Mouse (Mus musculus) left cerebral cortex, adult 2 months (tissue): ENCODE results near the gene Rassf2. TPM values are rescaled to one million over a fixed set of nuclear protein-coding genes. Genes with fewer than 3 reads are reported as not detected.
A peak's percentile ranks its signal among the peaks of the same experiment; 100 is the strongest.

Experiments used
- DNase-seq, 2 experiments: peaks; one replicate each; pipeline ENCODE4 v3.0.0; 2021 to 2022; ENCODE audit warnings: low spot score in 2 of 2, mixed read lengths in 1 of 2; ENCODE audit errors: extremely low spot score in 1 of 2
- H3K27ac ChIP-seq: fragments of 200-600 bp; 2 replicates; pipeline ENCODE4 v1.8.1; 2022
- H3K4me3 ChIP-seq: fragments of 200-600 bp; 2 replicates; pipeline ENCODE4 v1.8.1; 2022
- CTCF ChIP-seq: fragments of 200-600 bp; IDR thresholded peaks from 2 replicates; pipeline ENCODE4 v1.8.1; 2022; ENCODE audit warnings: antibody characterized with exemption, mild to moderate bottlenecking, moderate library complexity
- intact Hi-C: fragments of 180-260 bp; cut with DNase I; formaldehyde crosslinking; loops from one replicate; pipeline ENCODE4 v1.15.1; 2025
- total RNA-seq, 2 experiments: library from RNA; stranded (reverse); gene quantifications; 2 replicates each; pipeline ENCODE4 v1.2.3; 2021

Gene Rassf2
- total RNA-seq, 2 experiments from 2014 or later: 39.2 to 41.2 TPM

DNA sequence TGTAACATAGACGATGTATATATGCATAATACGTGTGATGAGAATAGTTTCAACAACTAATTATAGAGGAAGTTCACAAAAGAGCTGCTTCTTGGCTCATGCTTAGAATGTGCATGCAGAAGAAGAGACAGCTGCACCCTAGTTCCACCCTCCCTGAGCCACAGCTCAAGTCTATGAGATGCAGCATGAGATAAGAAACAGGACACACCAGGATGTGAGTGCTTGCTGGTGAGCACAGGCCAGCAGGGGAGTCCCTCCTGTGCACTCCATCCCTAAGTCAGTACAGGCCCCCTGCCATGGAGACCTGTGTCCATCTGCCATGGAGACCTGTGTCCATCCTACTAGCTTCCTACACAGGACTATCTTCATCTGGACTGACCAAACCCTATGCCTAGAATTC is 59.5 kb downstream of the Rassf2 start:
- intact Hi-C loops: no loop called here
- no peak for TF ChIP-seq CTCF
- H3K4me3 ChIP-seq: no peak overlapping the region
- peak in 1 of 2 experiments; percentile 9 for DNase-seq
- H3K27ac ChIP-seq: no peak overlapping the region

DNA sequence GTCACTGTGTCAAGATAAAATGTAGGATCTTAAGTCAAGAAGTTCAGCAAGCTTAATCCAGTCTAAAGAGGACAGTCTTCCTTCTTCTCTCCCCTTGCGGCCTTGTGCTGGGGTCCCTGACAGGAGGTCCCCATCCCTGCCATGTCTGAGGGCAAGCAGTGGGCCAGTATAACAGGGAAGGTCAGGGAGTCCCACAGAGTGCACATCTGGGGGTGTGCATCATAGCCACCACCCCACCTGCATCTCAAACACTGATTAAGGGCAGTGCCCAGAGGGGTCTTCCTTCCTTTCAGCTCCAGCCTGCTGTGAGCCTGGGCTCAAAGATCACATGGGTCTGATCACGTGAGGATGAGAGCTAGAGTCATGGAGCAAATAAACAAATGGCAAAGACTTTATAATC is 68.4 kb downstream of the Rassf2 start:
- H3K4me3 ChIP-seq: no peak overlapping the region
- no peak overlapping the region for H3K27ac ChIP-seq
- DNase-seq: peak in 1 of 2 experiments; percentile 6
- intact Hi-C loops: loop anchor here (1.0 kb wide), 1 partner anchor 10 kb away; no protein-coding TSS in a partner anchor
- no peak for TF ChIP-seq CTCF

DNA sequence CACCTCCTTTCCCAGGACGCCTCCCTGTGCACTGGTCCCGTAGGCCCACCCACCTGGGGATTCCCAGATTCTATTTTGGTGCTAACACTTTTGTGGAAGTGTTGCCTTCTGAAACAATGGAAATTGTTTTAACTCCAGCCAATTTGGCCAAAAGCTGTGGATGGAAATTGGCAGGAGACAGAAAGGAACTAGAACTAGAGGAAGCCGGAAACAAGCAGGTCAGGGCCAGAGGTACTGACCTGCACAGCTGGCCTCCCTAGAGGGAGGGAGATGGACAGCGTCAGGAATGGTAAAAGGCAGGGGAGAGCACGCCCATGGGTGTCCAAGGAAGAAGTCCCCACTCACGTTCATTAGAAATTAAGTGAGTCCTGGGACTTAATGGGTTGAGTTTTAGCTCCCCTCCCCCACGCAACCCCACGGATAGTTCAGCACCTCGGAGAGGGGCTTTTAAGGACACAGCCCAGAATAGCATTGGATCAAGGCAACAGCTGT is 72.3 kb downstream of the Rassf2 start:
- Histone ChIP-seq H3K27ac (no peak overlapping the region), H3K4me3 (no peak overlapping the region)
- DNase-seq: peak; percentile 5 to 6
- TF ChIP-seq CTCF: no peak
- intact Hi-C loops: no loop called here

DNA sequence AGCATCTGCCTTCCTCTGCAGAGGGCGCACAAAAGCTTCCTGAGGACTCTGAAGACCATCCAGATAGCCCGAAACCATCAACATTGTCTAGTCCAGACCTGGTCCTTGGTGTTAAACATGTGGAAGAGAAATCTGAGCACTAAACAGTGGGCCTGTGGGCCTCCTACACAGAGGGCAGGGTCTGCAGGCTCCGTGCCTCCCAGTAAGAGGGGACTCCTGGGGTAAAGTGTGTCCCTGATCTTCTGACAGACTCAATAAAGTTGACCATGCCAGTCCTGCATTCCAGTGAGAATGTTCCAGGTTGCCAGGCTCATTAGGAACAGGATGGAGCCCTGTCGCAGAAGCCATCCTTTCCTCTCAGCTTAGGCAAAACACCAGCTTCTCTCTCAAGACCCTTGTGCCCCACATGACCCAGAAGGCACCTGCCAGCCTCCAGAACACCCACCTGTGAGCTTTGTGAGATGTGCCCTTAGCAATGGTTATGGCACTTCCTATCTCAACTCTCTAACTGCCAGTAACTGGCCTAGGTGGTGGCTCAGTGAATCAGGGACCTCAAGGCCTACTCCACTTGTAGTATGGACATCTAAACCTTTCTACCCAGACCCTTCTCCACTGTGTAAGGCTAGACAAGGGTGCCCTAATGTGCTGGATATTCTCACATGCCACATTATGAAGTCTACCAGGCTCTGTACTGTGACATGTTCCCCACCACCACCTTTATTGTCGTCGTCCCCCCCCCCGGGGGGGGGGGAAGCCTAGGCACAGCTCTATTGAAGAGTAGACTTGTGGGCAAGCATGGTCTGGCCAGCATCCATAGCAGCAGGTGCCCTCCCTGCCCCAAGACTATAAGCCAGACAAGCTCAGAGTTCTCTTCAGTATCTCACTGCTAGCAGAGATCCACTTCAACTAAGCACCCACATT is 73.5 kb downstream of the Rassf2 start:
- intact Hi-C loops: no loop called here
- H3K4me3 ChIP-seq: no peak overlapping the region
- H3K27ac ChIP-seq: no peak overlapping the region
- TF ChIP-seq CTCF: no peak
- peak; percentile 3 to 6 for DNase-seq

DNA sequence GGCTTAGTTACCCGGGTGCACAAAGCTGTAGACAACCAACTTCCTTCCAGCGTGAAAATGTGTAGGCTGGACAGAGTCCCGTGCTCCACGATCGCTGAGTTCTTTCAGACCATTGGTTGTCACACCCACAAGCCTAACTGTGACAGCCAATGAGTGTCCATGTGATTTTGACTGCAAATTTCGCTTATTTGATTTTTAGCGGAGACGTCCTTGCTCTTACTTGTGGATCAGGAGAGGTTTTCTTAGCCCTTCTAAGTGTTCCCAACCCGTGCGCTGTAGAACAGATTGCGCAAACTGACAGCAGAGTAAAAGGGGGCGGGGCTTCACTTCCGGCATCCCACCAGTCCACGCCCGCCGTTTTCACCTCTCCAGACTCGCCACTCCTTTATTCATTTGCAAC is 74.8 kb downstream of the Rassf2 start:
- intact Hi-C loops: no loop called here
- H3K4me3 ChIP-seq: peak overlapping the region; percentile 26
- DNase-seq: peak; percentile 8
- H3K27ac ChIP-seq: no peak overlapping the region
- TF ChIP-seq CTCF: no peak

DNA sequence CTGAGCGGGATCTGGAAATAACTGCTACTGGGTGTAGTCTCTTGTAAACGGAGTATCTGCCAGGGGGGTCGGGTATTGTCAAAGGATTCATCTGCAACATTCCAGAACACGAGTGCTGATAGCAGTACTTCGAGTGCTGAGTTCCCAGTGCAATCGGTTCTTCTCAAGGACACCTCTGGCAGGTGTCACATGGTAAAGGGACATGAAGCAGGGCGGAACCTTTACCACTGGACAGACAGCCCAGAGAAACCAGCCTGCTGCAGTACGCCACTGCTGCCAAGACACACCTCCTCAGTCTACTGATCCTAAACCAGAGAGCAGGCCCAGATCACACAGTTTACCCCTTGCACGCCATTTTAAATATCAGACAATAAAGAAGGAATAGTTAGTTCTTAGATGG is 75.2 kb downstream of the Rassf2 start:
- peak in 1 of 2 experiments; percentile 7 for DNase-seq
- no peak overlapping the region for H3K27ac ChIP-seq
- TF ChIP-seq CTCF: no peak
- intact Hi-C loops: no loop called here
- no peak overlapping the region; the same call in 1 of the 2 replicates for H3K4me3 ChIP-seq

DNA sequence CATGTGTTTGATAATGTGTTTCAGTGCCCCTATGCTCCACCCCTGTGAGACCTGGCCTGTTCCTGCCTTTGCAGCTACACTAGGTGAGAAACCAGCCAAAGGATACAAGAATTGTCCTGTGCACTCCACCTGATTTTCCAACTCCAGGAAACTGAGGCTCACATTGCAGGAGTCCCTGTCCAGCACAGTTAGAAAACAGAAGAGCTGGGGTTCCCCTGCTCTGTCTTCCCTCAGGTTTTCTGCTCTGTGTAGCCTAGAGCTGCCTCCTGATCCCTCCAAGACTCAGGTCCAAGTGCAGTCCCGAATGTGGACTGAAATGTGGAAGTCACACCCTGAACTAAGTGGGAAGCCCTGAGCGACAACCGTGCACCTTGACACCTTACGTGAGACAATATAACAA is 76.3 kb downstream of the Rassf2 start:
- intact Hi-C loops: no loop called here
- no peak overlapping the region for H3K4me3 ChIP-seq
- no peak for TF ChIP-seq CTCF

DNA sequence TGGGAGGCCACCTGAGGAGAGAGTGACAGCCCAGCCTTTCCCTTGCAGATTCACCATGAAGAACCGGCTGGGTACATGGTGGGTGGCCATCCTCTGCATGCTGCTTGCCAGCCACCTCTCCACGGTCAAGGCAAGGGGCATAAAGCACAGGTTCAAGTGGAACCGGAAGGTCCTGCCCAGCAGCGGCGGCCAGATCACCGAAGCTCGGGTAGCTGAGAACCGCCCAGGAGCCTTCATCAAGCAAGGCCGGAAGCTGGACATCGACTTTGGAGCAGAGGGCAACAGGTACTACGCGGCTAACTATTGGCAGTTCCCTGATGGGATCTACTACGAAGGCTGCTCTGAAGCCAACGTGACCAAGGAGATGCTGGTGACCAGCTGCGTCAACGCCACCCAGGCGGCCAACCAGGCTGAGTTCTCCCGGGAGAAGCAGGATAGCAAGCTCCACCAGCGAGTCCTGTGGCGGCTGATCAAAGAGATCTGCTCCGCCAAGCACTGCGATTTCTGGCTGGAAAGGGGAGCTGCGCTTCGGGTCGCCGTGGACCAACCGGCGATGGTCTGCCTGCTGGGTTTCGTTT is 77.0 kb downstream of the Rassf2 start:
- peak; percentile 8 to 11 for DNase-seq
- Histone ChIP-seq H3K27ac (no peak overlapping the region), H3K4me3 (peak overlapping the region; percentile 11)
- TF ChIP-seq CTCF: no peak
- intact Hi-C loops: no loop called here

More for the DNA sequence above, 76.3 kb downstream of the Rassf2 start:
- no peak overlapping the region for H3K27ac ChIP-seq
- DNase-seq: peak in 1 of 2 experiments; percentile 6

DNA sequence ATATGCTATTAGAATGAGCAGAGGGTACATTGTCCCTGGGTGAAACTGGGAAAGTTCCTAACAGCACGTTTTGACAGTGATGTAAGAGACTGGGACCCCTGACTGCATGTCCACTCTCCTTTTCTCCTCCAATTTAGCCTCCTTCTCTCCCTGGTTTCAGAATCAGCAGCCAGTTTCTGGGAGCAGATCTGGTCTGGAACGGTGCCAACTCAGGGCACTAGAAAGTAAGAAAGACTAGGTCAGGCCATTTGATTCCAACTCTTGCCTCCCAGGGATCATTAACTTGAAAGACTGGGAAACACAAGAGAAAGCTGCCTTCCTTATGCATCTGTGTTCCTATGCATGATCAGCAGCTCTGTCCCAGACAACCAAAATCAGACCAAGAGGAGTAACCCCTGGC is 77.6 kb downstream of the Rassf2 start:
- Histone ChIP-seq H3K4me3 (no peak overlapping the region), H3K27ac (no peak overlapping the region)
- no peak for TF ChIP-seq CTCF
- peak; percentile 7 to 10 for DNase-seq
- intact Hi-C loops: no loop called here

DNA sequence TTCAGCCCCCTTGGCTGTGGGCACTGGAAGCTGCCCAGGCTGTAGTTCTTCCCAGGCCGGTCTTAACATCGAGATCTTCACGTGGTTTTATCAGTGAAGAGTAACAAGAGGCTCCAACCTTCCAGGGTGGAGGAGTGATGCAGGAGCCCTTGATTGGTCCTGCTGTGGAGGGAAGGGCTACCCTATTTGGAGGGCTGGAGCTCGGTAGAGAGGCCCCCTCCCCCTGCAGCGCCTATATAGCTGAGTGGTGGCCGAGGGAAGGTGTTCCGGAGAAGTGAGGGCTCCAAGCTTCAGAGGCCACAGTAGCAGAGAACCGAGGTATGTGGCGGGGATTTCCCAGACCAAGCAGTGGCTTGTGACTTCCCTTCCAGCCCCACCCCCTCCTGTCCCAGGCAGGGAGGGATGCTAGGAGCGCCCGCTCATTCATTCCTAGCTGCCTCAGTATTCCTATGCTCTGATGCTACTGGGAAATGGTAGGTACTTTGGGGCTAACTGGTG is 79.4 kb downstream of the Rassf2 start, which contains the start of gene Prnd:
TSS of gene Prnd (plus strand) at position 264 of the 498 bp plus-strand sequence.
- Histone ChIP-seq H3K27ac (no peak within 1 kb of the TSS), H3K4me3 (no peak within 1 kb of the TSS)
- TF ChIP-seq CTCF: no peak
- DNase-seq: peak; percentile 4 to 7
- intact Hi-C loops: no loop called here

DNA sequence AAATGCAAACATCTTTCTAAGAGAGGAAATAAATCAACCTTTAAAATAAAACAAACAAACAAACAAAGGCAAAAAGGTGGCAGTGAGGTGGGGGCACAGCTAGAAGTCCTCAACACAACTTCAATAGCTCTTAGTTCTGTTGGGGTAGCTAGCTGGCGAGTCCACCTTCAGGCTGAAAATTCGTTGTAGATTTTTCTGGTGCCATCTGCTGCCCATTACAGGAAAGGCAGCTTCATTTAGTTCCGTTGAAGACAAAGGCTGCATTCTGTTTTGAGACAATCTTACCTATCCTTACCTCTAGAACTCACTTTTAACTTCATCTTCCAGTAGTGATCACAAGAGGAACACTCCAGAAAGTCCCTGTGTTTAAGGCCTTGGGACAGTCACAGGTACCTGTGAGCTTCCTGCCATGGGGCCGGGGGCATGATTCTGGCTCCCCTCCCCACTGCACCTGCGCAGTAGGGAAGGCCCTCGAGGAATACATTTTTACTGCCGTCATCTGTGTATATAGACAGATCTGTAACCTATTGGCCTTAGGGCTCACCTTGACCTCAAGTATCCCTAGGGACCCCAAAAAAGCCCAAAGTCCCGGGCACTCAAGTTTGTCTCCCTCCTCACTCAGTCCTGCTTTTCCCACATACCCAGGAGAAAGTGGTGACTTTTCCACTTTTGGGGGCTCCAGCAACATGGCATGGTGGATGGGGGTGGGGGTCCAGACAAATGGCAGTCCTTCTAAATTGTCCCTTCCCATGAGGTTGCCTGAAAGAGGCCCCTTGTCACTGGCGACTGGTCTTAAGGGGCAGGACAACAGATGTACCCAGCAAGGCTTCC is 80.1 kb downstream of the Rassf2 start:
- Histone ChIP-seq H3K27ac (no peak overlapping the region), H3K4me3 (no peak overlapping the region)
- intact Hi-C loops: loop anchor here (1.0 to 10.0 kb wide), 2 partner anchors 130 to 405 kb away; no protein-coding TSS in a partner anchor
- DNase-seq: peak; percentile 58 to 71
- TF ChIP-seq CTCF: peak; percentile 83
